Mouse (Mus musculus): ENCODE data around the gene Spata6. TPM values are rescaled to one million over a fixed set of nuclear protein-coding genes. Genes with fewer than 3 reads are reported as not detected.

Gene Spata6
- polyA plus RNA-seq, 1 experiment from 2014 or later = 34.4 TPM

GRCm38 (mm10) chr4:111687613-111688012 lies 32.2 kb upstream of the Spata6 start:
- WGBS = 16% methylated on average over 6 of the region's 6 CpGs
- Histone ChIP-seq H3K9ac (replicated peaks; ENCODE audit: low read length) (0 out of 2 replicates have a peak overlapping the region, but pooled peaks have one; percentile 33), H3K27ac (ENCODE audit: low read length) (no peak overlapping the region), H3K4me2 (replicated peaks; ENCODE audit: low read depth, low read length) (peak overlapping the region; percentile 52), H3K4me3 (ENCODE audit: low read length) (peak overlapping the region; percentile 20), H3K9me3 (ENCODE audit: low read length) (no peaks in the 10 kb centered on the region), H3K4me1 (ENCODE audit: insufficient read depth, low read length) (peaks cover 2% of the 10 kb centered on the region; the same call in 1 of the 2 replicates), H3K27me3 (ENCODE audit: insufficient read depth, low read length) (no peaks in the 10 kb centered on the region), H3K36me3 (ENCODE audit: insufficient read depth, low read length) (no peaks in the 10 kb centered on the region)
- ATAC-seq (ENCODE audit: low FRiP score, low TSS enrichment) = peak; percentile 74

GRCm38 (mm10) chr4:111691057-111691543 lies 28.7 kb upstream of the Spata6 start:
- ATAC-seq (ENCODE audit: low FRiP score, low TSS enrichment) = 0 out of 2 replicates have a peak, but pooled peaks have one; percentile 36
- H3K4me2 ChIP-seq (replicated peaks; ENCODE audit: low read depth, low read length) = no peak overlapping the region
- no peak overlapping the region for H3K27ac ChIP-seq (ENCODE audit: low read length)
- H3K36me3 ChIP-seq (ENCODE audit: insufficient read depth, low read length) = no peaks in the 10 kb centered on the region
- no peak overlapping the region for H3K9ac ChIP-seq (replicated peaks; ENCODE audit: low read length)
- no peaks in the 10 kb centered on the region for H3K9me3 ChIP-seq (ENCODE audit: low read length)
- no peaks in the 10 kb centered on the region for H3K27me3 ChIP-seq (ENCODE audit: insufficient read depth, low read length)
- 55% methylated on average over 5 of the region's 5 CpGs for WGBS
- peaks cover 2% of the 10 kb centered on the region; the same call in 1 of the 2 replicates for H3K4me1 ChIP-seq (ENCODE audit: insufficient read depth, low read length)
- no peak overlapping the region for H3K4me3 ChIP-seq (ENCODE audit: low read length)

GRCm38 (mm10) chr4:111701381-111701780 lies 18.4 kb upstream of the Spata6 start:
- H3K9me3 ChIP-seq (ENCODE audit: low read length) = no peaks in the 10 kb centered on the region
- no peak overlapping the region for H3K4me2 ChIP-seq (replicated peaks; ENCODE audit: low read depth, low read length)
- no peak overlapping the region for H3K9ac ChIP-seq (replicated peaks; ENCODE audit: low read length)
- ATAC-seq (ENCODE audit: low FRiP score, low TSS enrichment) = no peak
- WGBS = 68% methylated on average over 1 of the region's 1 CpGs
- no peak overlapping the region for H3K4me3 ChIP-seq (ENCODE audit: low read length)
- no peak overlapping the region for H3K27ac ChIP-seq (ENCODE audit: low read length)
- no peaks in the 10 kb centered on the region for H3K36me3 ChIP-seq (ENCODE audit: insufficient read depth, low read length)
- H3K27me3 ChIP-seq (ENCODE audit: insufficient read depth, low read length) = no peaks in the 10 kb centered on the region
- H3K4me1 ChIP-seq (ENCODE audit: insufficient read depth, low read length) = peaks cover 9% of the 10 kb centered on the region

GRCm38 (mm10) chr4:111704126-111704525 lies 15.7 kb upstream of the Spata6 start:
- no peaks in the 10 kb centered on the region for H3K9me3 ChIP-seq (ENCODE audit: low read length)
- no peak overlapping the region for H3K27ac ChIP-seq (ENCODE audit: low read length)
- H3K4me2 ChIP-seq (replicated peaks; ENCODE audit: low read depth, low read length) = no peak overlapping the region
- no peaks in the 10 kb centered on the region for H3K27me3 ChIP-seq (ENCODE audit: insufficient read depth, low read length)
- 23% methylated on average over 2 of the region's 2 CpGs for WGBS
- H3K9ac ChIP-seq (replicated peaks; ENCODE audit: low read length) = no peak overlapping the region
- no peak overlapping the region for H3K4me3 ChIP-seq (ENCODE audit: low read length)
- no peaks in the 10 kb centered on the region for H3K36me3 ChIP-seq (ENCODE audit: insufficient read depth, low read length)
- ATAC-seq (ENCODE audit: low FRiP score, low TSS enrichment) = peak; percentile 79
- peaks cover 9% of the 10 kb centered on the region for H3K4me1 ChIP-seq (ENCODE audit: insufficient read depth, low read length)

GRCm38 (mm10) chr4:111704975-111705374 lies 14.8 kb upstream of the Spata6 start:
- Histone ChIP-seq H3K9me3 (ENCODE audit: low read length) (no peaks in the 10 kb centered on the region), H3K9ac (replicated peaks; ENCODE audit: low read length) (no peak overlapping the region), H3K27ac (ENCODE audit: low read length) (peak overlapping the region; percentile 66), H3K4me1 (ENCODE audit: insufficient read depth, low read length) (peaks cover 9% of the 10 kb centered on the region), H3K4me2 (replicated peaks; ENCODE audit: low read depth, low read length) (no peak overlapping the region), H3K36me3 (ENCODE audit: insufficient read depth, low read length) (no peaks in the 10 kb centered on the region), H3K27me3 (ENCODE audit: insufficient read depth, low read length) (no peaks in the 10 kb centered on the region), H3K4me3 (ENCODE audit: low read length) (no peak overlapping the region)
- ATAC-seq (ENCODE audit: low FRiP score, low TSS enrichment) = peak; percentile 84
- 28% methylated on average over 3 of the region's 3 CpGs for WGBS

- Histone ChIP-seq H3K27me3 (ENCODE audit: insufficient read depth, low read length) (no peaks in the 10 kb centered on the region), H3K27ac (ENCODE audit: low read length) (peak overlapping the region; percentile 65), H3K4me2 (replicated peaks; ENCODE audit: low read depth, low read length) (peak overlapping the region; percentile 77), H3K4me3 (ENCODE audit: low read length) (peak overlapping the region; percentile 96), H3K4me1 (ENCODE audit: insufficient read depth, low read length) (peaks cover 10% of the 10 kb centered on the region), H3K9me3 (ENCODE audit: low read length) (no peaks in the 10 kb centered on the region), H3K36me3 (ENCODE audit: insufficient read depth, low read length) (no peaks in the 10 kb centered on the region), H3K9ac (replicated peaks; ENCODE audit: low read length) (no peak overlapping the region)
- no peak for ATAC-seq (ENCODE audit: low FRiP score, low TSS enrichment)
- WGBS = 65% methylated on average over 4 of the region's 4 CpGs
These were observed 488 bp upstream of the Spata6 start for GRCm38 (mm10) chr4:111719296-111719695.

GRCm38 (mm10) chr4:111720662-111721003 lies 849 bp downstream of the Spata6 start:
- Histone ChIP-seq H3K9ac (replicated peaks; ENCODE audit: low read length) (peak overlapping the region; percentile 88), H3K36me3 (ENCODE audit: insufficient read depth, low read length) (peaks cover 3% of the 10 kb centered on the region; the same call in 1 of the 2 replicates), H3K4me3 (ENCODE audit: low read length) (peak overlapping the region; percentile 96), H3K4me2 (replicated peaks; ENCODE audit: low read depth, low read length) (peak overlapping the region; percentile 77), H3K4me1 (ENCODE audit: insufficient read depth, low read length) (peaks cover 10% of the 10 kb centered on the region), H3K27ac (ENCODE audit: low read length) (peak overlapping the region; percentile 88), H3K27me3 (ENCODE audit: insufficient read depth, low read length) (no peaks in the 10 kb centered on the region), H3K9me3 (ENCODE audit: low read length) (no peaks in the 10 kb centered on the region)
- ATAC-seq (ENCODE audit: low FRiP score, low TSS enrichment) = no peak
- WGBS = 10% methylated on average over 2 of the region's 2 CpGs

GRCm38 (mm10) chr4:111721121-111721840 lies 1.5 kb downstream of the Spata6 start:
- Histone ChIP-seq H3K27me3 (ENCODE audit: insufficient read depth, low read length) (no peaks in the 10 kb centered on the region), H3K4me3 (ENCODE audit: low read length) (peak overlapping the region; percentile 96), H3K9me3 (ENCODE audit: low read length) (no peaks in the 10 kb centered on the region), H3K27ac (ENCODE audit: low read length) (peak overlapping the region; percentile 88), H3K4me1 (ENCODE audit: insufficient read depth, low read length) (peaks cover 10% of the 10 kb centered on the region), H3K4me2 (replicated peaks; ENCODE audit: low read depth, low read length) (peak overlapping the region; percentile 77), H3K9ac (replicated peaks; ENCODE audit: low read length) (peak overlapping the region; percentile 88), H3K36me3 (ENCODE audit: insufficient read depth, low read length) (peaks cover 3% of the 10 kb centered on the region; the same call in 1 of the 2 replicates)
- 22% methylated on average over 4 of the region's 4 CpGs for WGBS
- 0 out of 2 replicates have a peak, but pooled peaks have one; percentile 9 for ATAC-seq (ENCODE audit: low FRiP score, low TSS enrichment)

- H3K9me3 ChIP-seq (ENCODE audit: low read length) = no peaks in the 10 kb centered on the region
- H3K4me3 ChIP-seq (ENCODE audit: low read length) = no peak overlapping the region
- H3K36me3 ChIP-seq (ENCODE audit: insufficient read depth, low read length) = no peaks in the 10 kb centered on the region
- no peaks in the 10 kb centered on the region for H3K4me1 ChIP-seq (ENCODE audit: insufficient read depth, low read length)
- no peak overlapping the region for H3K27ac ChIP-seq (ENCODE audit: low read length)
- 89% methylated on average over 1 of the region's 1 CpGs for WGBS
- H3K4me2 ChIP-seq (replicated peaks; ENCODE audit: low read depth, low read length) = no peak overlapping the region
- no peak for ATAC-seq (ENCODE audit: low FRiP score, low TSS enrichment)
- no peaks in the 10 kb centered on the region for H3K27me3 ChIP-seq (ENCODE audit: insufficient read depth, low read length)
- no peak overlapping the region for H3K9ac ChIP-seq (replicated peaks; ENCODE audit: low read length)
These were observed 17.8 kb downstream of the Spata6 start for GRCm38 (mm10) chr4:111737551-111737950.

- ATAC-seq (ENCODE audit: low FRiP score, low TSS enrichment) = no peak
- Histone ChIP-seq H3K36me3 (ENCODE audit: insufficient read depth, low read length) (0 out of 2 replicates have a peak, but pooled peaks cover 4% of the 10 kb centered on the region), H3K27ac (ENCODE audit: low read length) (no peak overlapping the region), H3K4me2 (replicated peaks; ENCODE audit: low read depth, low read length) (no peak overlapping the region), H3K9me3 (ENCODE audit: low read length) (no peaks in the 10 kb centered on the region), H3K27me3 (ENCODE audit: insufficient read depth, low read length) (no peaks in the 10 kb centered on the region), H3K4me3 (ENCODE audit: low read length) (no peak overlapping the region), H3K9ac (replicated peaks; ENCODE audit: low read length) (no peak overlapping the region), H3K4me1 (ENCODE audit: insufficient read depth, low read length) (no peaks in the 10 kb centered on the region)
- 83% methylated on average over 4 of the region's 4 CpGs for WGBS
These were observed 60.7 kb downstream of the Spata6 start for GRCm38 (mm10) chr4:111780533-111780932.

All from kidney, embryonic 16.5 days (tissue).